Mouse (Mus musculus): ENCODE measurements around the gene Fignl2.

DNA sequence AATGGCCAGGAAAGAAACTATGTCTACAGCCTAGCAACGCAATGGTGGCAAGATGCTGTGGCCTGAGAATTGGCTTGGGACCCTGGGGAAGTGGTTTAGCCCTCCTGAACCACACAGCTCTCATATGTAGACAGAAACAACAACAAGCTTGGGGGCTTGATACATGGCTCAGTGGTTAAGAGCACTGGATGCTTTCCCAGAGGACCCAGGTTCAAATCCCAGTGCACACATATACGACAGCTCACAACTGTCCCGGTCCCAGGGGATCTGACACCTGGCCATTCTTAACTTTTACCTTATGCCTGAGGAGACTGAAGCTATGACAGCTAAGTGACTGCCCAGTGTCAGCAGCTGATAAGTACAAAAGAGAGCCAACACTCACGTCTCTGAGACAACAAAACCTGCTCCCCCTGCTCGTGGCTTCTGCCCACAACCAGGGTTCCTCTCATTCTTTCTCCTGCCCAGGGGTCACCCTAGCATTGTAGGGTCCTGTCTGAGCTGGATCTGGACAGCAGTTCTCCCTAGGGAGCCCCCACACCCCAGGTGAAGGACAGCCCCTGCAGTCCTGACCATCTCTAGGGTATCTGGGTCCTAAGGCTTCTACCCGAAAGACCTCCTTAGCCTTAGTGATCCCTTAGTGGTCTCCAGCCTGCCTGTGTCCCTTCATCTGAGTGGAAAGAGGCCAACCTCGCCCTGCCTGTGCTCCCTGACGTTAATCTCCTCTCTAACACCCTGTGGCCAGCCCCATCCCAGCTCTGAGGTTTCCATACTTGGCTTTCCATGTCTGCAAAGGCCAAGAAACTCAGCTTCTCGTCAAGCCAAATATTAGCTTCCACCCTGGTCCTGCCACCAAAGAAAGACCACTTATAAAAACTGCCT lies 43.3 kb upstream of the Fignl2 start:
- TF ChIP-seq CTCF (IDR thresholded peaks at IDR 0.05; ENCODE audit: low read depth) (no peak), EP300 (IDR thresholded peaks at IDR 0.05; ENCODE audit: low read depth) (no peak)

All from liver, embryonic 14.5 days (tissue).